Mouse (Mus musculus): Measurements from ENCODE around the gene B3galt4. TPM values are rescaled to one million over a fixed set of nuclear protein-coding genes. Genes with fewer than 3 reads are reported as not detected.
A peak's percentile ranks its signal among the peaks of the same experiment; 100 is the strongest.
"Not testable (repeated sequence)": the region's sequence is repeated elsewhere in the genome, so short reads cannot be mapped to it uniquely, and the experiment has no call there.

Gene B3galt4
- polyA plus RNA-seq (2015; fragmentation: Nextera tagmentation; extraction: Ambion mirVana): 13.3 and 15.8 TPM in 2 replicates

GRCm38 (mm10) chr17:33951021-33951946, at the start of gene B3galt4:
TSS of gene B3galt4 (minus strand) at chr17:33951488.
- DNase-seq (ENCODE audit: low spot score): peak; percentile 86

GRCm38 (mm10) chr17:34000796-34001195, 49.5 kb upstream of the B3galt4 start:
- not testable (repeated sequence) for DNase-seq (ENCODE audit: low spot score)

GRCm38 (mm10) chr17:34000150-34000537, 48.9 kb upstream of the B3galt4 start, which contains the start of gene H2-K1:
TSS of gene H2-K1 (minus strand) at chr17:34000347.
- peak; percentile 72 for DNase-seq (ENCODE audit: low spot score)

- DNase-seq (ENCODE audit: low spot score): peak; percentile 28
Measured at GRCm38 (mm10) chr17:33999341-34000149, 48.3 kb upstream of the B3galt4 start.

- DNase-seq (ENCODE audit: low spot score): not testable (repeated sequence)
Measured at GRCm38 (mm10) chr17:33998697-33999096, 47.4 kb upstream of the B3galt4 start.

GRCm38 (mm10) chr17:33997025-33997424, 45.7 kb upstream of the B3galt4 start:
- not testable (repeated sequence) for DNase-seq (ENCODE audit: low spot score)

GRCm38 (mm10) chr17:33995651-33996050, 44.4 kb upstream of the B3galt4 start:
- DNase-seq (ENCODE audit: low spot score): no peak

GRCm38 (mm10) chr17:33994959-33995358, 43.7 kb upstream of the B3galt4 start:
- DNase-seq (ENCODE audit: low spot score): no peak

- peak; percentile 76 for DNase-seq (ENCODE audit: low spot score)
Measured at GRCm38 (mm10) chr17:33991788-33992664, 40.7 kb upstream of the B3galt4 start.

- DNase-seq (ENCODE audit: low spot score): peak; percentile 75
Measured at GRCm38 (mm10) chr17:33982136-33982535, 30.8 kb upstream of the B3galt4 start.

- peak; percentile 97 for DNase-seq (ENCODE audit: low spot score)
Measured at GRCm38 (mm10) chr17:33981192-33981909, 30.1 kb upstream of the B3galt4 start.

- DNase-seq (ENCODE audit: low spot score): no peak
Measured at GRCm38 (mm10) chr17:33980181-33981035, 29.1 kb upstream of the B3galt4 start.

- DNase-seq (ENCODE audit: low spot score): no peak
Measured at GRCm38 (mm10) chr17:33979512-33980050, 28.3 kb upstream of the B3galt4 start.

- peak; percentile 45 for DNase-seq (ENCODE audit: low spot score)
Measured at GRCm38 (mm10) chr17:33978631-33979031, 27.3 kb upstream of the B3galt4 start.

- no peak for DNase-seq (ENCODE audit: low spot score)
Measured at GRCm38 (mm10) chr17:33977861-33978557, 26.7 kb upstream of the B3galt4 start.

GRCm38 (mm10) chr17:33973572-33973971, 22.3 kb upstream of the B3galt4 start:
- DNase-seq (ENCODE audit: low spot score): no peak

GRCm38 (mm10) chr17:33972691-33973090, 21.4 kb upstream of the B3galt4 start:
- DNase-seq (ENCODE audit: low spot score): peak; percentile 31

- DNase-seq (ENCODE audit: low spot score): peak; percentile 24
Measured at GRCm38 (mm10) chr17:33969394-33969793, 18.1 kb upstream of the B3galt4 start.

Measured in thymus, postnatal 0 days (tissue).